Mouse (Mus musculus): ENCODE results near the gene Fgd6.

The Fgd6 gene

DNA sequence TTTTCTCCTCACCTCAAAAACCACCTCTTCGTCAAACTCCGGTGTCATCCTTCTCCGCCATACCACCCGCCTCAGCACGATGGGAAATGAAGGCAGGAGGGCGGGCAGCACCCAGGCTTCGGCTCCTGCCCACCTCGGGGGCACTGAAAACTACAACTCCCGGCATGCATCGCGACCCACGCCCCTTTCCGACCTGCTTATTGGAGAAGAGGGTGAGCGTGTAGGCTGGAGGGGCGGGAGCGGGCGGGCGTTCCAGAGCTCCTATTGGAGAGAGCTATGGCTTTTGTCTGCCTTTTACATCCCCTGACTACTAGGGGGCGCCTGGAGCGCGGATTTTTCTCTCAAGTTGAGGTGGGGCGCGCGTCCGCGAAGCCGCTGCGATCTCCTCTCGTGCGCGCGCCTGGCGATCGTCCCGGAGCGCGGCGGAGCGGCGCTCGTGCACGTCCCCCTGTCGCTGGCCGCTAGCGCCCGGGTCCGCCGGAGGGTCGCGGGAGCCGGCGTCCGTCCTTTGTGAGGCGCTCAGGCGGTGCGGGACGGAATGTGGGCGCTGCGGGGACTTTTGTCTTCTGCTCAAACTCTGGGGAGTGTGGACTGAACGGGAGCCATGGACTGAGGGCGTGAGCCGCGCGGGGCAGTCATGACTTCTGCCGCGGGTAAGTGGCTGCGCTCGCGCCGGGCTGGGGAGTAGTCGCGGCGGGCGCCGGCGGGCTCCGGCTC, at the start of gene Fgd6, which contains the start of gene Vezt:
Gene Fgd6, plus strand, starts transcription at position 344 of the 717 bp plus-strand sequence.
Gene Vezt, minus strand, starts transcription at position 160 of the 717 bp plus-strand sequence.
- peak; percentile 99 for DNase-seq

DNA sequence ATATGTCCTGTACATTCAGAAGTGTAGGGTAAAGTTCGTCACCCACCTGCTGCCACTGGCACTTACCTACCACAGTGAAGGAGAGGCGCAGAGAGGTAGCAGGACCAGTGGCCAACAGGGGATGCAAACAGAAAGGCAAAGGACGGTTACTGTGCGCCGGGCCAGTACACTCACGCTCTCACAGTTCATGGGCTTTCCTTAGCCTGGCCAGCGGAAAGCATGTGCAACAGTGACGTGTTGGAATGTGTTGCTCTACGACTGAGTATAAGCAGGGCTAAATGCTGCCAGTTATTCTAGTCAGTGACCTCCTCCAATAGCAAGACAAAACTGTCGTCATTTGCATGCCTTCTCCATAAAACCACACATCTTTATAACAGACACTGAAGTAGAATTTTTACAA, 41.7 kb upstream of the Fgd6 start:
- no peak for DNase-seq

DNA sequence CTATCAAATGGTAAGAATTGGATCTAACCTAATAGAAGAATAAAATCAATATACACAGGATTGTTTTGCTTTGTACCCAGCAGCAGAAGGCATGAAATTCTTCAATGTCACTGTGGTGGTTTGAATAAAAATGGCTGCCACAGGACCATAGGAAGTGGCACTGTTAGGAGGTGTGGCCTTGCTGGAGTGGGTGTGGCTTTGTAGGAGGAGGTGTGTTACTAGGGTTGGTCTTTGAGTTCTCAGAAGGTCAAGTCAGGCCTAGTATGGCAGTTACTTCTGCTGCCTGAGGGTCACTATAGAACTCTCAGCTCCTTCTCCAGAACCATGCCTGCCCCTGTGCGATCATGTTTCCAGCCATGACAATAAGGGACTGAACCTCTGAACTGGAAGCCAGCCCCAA, 40.7 kb upstream of the Fgd6 start:
- DNase-seq: no peak

DNA sequence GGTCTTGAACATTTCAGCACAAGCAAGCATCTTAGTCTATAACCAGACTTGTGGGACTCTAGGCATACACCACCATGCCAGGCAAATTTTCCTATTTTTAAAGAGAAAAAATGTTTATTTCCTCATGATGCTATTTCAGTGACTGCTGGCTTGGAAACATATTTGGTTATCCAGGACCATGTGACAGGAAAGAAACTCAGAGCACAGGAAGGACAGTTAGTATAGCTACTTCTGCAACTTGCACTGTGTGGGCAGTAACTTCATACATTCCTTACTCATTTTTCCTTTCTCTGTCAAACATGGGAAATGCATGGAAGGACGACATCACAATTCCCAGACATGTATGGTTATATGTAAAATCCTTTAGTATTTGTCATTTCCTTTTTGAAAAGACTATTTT, 36.4 kb upstream of the Fgd6 start:
- DNase-seq: no peak

DNA sequence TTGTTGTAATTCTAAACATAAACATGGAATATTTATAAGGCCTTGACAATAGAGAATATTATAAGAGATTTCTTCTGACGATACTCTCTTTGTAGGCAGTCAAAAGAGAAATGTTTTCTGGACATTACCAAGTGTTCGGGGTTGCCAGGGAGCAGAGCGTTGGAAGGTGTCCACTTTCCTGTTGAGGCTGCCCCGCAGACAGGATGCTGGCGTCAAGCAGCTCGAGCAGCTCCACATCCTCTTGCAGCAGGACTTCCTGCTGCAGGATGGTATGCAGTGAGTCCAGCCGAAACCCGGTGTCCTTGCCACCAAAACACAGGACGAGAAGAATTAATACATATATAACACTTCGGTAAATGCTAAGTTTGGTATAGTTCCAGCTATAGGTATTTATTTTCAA, 35.6 kb upstream of the Fgd6 start:
- peak; percentile 39 for DNase-seq

DNA sequence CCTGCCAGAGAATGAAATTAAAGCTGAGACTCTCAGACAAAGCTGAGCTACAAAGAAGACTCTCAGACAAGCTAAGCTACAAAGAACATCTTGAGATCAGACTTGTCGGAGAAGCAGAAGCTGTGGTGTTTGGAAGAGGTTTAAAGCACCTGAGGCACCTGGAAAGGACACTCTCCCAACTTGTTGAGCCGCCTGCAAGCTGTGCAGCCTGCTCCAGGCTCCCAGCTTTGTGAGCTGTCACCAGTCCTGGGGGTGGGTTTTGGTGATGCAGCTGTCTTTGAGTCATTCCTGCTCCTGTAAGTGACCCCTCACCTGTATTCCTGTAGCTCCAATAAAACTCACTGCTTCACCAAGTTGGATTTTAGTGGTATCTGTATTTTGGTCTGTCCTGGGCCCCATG, 27.4 kb upstream of the Fgd6 start:
- no peak for DNase-seq

DNA sequence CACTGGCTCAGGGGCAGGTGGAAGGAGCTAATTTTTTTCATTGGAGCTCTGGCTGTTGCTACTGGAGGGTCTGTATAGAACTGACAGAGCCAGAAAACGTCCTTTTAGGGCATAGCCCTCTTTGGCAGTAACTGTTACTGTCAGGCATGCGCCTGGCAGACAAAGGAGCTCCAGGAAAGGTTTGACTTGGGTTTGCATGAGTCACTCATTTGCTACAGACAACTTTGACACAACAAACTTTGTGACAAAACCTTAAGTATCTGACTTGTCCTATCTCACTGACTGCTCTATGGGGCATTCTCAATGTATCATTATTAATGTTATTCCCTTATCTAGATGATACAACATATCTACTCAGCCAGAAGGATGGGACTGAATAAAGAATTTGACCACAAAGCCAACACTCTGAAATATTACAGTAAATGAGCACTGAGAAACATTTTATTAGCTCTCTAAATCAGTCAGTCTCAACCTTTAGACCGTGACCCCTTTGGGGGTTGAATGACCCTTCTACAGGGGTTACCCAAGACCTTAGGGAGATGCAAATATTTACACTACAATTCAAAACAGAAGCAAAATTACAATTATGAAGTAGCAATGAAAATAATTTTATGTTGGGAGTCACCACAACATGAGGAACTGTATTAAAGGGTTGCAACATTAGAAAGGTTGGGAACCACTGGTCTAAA, 25.7 kb upstream of the Fgd6 start:
- DNase-seq: no peak

DNA sequence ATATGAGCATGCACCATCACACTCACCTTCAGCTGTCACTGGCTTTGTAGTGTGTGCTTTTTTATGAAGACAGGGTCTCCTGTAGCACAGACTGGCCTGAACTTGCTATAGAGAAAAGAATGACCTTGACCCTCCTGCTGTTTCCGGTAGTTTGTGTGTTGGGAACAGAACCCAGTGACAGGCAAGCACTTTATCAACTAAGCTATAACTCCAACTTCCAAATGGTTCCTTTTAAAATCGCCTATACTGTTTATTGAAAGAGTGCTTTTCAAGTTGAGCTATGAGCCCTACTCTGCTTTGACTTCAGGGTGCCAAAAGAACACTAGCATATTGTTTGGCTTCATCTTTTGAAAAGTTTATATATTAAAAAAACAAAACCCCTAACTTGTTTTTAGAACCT, 24.8 kb upstream of the Fgd6 start:
- DNase-seq: no peak

DNA sequence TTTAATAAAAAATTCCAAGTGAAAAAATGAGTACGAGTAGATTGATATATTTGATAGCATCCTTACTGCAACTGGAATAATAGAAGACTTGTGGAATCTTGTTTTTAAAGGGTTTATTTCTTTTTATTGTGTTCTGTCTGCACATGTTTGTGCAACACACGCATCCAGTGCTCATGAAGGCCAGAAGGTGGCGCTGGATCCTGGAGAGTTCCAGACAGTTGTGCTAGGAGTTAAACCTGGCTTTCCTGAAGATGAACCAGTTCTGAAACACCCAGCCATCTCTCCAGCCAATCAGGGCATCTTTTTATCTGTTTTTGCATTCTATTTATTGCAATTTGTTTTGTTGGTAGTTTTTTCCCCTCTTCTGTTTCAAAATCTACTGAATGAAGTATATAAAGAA, 22.6 kb upstream of the Fgd6 start:
- DNase-seq: peak; percentile 19

DNA sequence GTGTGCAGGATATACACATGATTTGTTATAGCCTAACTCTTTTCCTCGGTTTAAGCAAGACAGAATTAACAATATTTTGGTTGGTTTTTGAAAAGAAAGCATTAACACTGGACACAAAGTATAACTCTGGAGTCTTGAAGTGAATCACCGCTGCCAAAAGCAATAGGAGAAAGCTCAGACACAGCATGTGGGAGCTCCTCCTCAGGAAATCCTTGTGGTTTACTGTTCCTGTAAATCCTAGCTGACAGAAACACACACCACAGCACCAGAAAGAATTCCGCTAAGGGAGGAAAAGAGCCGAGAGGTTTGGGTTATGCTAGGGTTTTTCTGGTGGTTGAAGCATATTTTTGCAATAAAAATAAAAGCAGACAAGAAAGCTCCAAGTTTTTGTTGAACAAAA, 21.6 kb upstream of the Fgd6 start:
- DNase-seq: no peak

DNA sequence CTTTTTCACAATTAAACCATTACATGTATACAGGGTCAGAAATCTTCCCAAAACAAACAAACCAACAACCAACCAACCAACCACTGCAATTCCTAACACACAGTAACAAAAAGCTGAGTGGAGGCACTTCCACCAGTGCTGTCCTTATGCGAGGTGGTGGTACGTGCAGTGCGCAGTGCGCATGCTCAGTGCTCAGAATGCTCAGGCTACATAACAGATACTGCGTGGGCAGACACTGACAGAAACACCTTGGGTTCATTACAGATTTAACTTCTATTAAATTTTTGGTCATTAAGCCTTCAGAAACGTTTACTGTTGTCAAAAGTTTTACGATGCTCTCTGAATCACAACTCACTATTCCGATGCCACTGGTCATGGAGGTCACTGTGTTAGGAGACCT, 18.3 kb upstream of the Fgd6 start:
- DNase-seq: no peak

DNA sequence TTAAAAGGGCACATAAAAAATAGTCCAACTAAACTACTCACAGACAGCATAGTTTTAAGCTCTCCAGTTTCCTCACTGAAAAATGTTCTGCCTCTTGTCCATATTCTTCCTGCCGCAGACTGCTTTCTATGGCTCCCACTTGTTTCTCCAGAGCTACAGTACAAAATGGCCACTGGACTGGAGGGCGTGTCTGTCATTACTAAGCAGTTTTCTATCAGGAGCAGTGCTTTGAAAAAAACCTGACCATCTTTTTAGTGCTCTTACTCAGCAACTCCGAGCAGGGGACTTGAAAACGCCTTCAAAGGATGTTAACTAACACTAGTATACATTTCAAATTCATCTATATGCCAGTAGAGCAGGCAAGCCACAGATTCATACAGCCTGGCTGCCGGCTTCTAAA, 15.2 kb upstream of the Fgd6 start:
- DNase-seq: no peak

DNA sequence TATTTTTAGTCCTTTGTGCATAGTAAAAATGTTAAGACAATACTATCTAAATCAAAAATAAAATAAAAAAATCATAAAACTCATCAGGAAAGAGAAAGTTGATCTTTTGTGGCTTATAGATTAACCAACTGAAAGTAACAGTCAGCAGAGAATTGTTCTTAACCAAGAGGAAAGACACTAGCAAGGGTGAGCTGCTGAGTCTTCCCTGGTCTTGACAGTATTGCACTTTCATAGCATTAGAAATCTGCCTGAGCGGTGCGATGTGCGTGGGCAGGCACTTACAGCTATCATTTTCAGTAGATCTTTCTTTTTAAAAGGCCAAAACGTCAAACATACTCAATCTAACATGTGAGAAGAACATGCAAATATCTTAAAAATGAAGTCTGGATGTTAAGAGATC, 14.7 kb upstream of the Fgd6 start:
- no peak for DNase-seq

DNA sequence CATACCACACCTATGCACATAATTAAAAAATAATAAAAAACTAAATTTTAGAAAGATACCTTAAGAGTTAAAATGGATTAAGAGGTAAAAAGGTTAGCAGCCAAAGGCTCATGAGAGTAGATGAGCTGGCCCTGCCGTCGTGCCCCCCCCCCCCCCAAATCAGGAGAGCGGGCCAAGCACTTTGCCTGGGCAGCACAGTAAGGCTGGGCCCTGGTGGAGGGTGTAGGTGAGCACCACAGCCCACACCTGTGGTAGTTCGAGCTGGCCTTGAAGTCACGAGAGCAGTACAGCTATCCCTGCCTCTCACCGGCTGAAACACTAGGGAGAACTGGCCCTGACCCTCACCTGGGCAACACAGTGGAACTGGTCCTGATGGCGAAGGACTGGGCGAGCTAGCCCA, 10.7 kb upstream of the Fgd6 start:
- no peak for DNase-seq

DNA sequence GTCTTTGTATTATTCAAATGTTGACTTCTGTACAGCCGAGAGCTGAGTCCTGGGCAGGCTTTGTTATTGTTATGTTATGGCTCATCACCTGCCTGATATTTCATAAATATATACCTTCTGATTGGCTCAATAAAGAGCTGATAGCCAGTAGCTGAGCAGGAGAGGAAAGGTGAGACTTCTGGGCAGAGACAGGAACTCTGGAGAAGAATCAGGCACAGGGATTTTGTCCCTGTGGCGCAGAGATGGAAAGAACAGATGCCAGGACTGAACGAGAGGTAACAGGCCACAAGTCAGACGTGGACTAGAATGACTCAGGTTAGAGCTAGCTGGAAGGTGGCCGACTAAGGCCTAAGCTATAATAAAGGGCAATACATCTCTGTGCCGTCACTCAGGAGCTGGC, 7.3 kb upstream of the Fgd6 start:
- DNase-seq: no peak

DNA sequence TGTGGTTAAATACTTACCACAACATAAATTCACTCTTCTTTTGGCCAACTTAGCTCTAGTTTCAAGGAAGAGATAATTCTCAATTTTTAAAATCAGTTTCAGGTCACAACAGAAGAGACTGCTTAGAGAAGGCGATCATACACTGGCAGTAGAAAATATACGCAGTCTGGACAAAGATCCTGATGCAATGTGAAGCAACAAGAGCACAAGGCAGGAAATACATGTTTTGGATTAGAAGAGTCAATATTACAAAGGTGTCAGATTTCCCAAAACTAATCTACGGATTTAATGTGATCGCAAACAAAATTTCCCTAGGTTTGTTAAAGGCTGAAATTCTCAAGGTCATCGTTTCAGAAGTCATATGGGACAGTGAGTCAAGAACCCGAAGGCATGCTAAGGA, 4.6 kb upstream of the Fgd6 start:
- no peak for DNase-seq

DNA sequence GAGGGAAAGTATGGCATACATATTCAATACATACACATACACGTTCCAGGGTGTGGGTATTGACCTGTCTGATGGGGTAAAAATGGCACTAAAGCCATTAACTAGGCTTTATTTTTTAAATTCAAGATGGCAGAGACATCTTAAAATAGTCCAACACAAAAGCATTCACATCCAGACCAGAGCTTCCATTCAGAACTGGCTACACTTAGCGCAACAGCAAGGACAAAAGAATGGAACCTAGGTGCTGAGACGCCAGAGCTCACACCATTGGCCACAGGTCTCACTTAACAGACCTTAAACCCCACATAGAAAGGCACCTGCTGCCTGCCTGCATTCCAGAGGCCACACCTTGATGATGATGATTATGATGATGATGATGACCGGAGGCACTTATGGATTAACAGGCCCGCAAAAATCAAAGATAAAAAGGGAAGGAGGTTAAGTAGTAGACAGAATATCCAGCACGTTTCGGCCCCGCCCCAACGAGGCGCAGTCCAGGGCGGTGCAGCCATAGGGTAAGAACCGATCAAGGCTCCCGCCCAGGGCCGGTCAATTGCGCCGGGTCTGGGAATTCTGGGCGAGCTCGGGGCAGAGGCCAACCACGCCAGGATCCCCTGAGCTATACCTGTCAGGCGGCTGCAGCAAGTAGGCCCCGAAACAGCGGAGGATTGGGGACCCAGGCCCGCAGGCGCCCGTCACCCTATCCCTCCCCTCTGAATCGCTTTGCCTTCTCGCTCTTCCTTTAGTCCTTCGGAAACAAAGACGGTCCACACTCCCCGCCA, 734 bp upstream of the Fgd6 start:
- DNase-seq: no peak

DNA sequence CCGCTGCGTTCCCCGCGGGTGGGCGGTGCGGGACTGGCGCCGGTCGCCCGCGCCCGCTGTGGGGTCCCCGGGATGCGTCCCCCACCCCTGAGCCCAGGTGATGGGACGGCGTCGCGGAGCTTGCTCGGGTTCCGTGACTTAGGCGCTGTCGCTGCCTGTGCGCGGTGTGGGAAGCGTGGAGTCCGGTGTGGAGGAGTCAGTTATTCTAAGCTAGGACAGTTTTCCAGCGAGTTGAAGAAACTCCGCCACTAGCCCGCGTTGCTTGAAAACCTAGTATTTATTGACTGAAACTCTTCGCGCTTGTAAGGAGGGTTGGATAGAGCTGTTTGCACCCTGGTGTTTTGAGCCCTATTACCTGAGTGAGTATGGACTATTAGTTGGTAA, 566 bp downstream of the Fgd6 start:
- DNase-seq: no peak

DNA sequence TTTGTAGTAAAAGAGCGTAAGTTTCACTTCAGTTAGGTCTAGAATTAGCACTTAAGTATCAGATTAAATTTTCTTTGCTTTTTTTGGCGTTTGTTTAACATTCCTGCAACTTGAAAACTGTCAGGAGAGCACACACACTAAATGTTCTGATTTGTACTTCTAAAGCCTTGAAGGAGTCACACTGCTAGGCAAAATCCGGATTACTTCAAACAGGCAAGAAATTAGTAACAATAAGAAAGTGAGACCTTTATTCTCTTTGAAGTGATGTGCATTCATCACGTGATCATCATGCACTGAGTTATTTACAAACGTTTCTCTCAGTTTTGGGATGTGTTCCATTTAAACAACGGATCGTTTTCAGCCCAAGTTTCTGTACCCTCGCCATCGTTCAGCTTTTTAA, 1.4 kb downstream of the Fgd6 start:
- DNase-seq: no peak

DNA sequence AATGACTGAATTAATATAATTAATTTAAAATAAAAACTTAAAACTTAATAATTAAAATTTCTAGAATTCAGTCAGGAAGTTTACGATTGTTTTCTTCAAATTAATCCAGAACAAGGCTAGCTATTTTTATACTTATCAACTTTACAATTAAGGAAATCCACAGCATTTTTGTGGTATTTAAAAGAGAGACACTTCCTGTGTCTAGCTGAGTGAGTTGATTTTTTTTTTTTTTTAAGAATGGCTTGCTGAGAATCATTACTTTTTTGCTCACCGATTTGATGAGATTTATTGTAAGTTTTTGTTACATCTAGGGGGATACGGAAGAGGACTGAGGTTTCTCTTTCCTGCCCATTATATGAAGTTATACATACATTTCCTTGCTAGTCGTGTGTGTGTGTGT, 1.8 kb downstream of the Fgd6 start:
- DNase-seq: no peak

DNA sequence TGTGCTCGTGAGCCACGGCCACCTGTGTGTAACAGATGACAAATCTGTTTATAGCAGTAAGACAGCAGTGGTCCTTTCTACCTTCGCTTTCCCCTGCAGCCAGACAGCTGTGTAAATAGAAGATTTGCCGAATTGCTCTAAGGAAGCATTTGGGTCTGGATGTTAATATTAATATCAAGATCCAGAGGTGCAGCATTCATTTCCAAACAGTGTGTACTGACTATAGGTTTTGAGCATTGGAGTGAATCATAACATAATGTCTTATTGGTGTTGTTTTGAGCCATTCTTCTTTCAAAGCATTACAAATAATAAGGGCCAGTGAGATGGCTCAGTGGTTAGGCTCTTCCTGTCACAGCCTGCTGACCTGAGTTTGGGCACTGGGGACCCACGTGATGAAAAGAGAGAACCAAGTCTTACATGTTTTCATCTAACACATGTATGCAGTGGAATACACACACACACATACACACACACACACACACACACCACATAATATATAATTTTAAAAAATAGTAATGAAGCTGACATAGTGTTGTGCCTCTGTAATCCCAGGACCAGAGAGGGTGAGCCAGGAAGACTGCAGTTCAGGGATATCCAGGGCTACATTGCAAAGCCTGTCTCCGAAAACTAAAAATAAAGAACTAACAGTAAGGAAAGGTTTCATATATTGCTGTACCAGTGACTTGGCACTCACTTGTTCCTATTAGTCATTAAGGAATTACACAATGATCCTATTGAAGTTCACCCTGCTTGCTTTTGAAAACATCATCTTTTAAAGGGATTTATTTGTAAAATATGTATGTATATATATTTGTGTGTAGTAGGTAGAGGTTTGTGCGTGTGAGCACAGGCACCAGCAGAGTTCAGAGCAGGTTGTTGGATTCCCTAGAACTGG, 2.8 kb downstream of the Fgd6 start:
- no peak for DNase-seq

DNA sequence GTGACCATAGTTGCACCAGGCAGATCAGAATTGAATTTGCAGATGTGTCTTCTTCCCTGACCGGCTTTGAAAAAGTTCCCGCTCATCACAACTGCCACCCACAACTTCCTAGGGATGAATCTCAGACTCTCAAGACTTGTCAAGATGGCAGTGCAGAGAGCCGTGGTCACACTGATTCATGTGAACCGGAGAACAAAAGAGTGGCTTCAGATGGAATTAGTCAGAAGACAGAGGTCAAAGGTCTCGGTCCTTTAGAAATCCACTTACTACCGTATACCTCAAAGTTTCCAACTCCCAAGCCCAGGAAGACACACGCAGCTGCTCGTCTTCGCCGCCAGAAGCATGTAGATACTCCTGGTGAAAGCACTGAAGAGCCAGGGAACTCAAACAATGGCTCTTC, 8.1 kb downstream of the Fgd6 start:
- no peak for DNase-seq

DNA sequence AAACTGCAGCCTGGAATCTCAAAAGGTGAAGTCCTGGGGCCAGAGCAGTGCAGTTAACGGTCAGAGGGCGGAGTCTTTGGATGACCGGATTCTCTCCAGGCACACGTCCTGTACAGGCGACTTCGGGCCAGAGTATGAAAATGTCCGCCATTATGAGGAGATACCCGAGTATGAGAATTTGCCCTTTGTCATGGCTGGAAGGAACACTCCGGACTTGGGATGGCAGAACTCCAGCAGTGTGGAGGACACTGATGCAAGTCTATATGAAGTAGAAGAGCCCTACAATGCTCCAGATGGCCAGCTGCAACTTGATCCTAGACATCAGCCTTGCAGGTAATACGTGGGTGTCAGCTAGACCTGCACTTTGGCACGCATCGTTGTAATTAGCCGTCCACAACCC, 9.5 kb downstream of the Fgd6 start:
- no peak for DNase-seq

Measured in kidney, adult 11 months (tissue).